24 mouse cellular contexts compared by ENCODE assay signal in genomic region chr6:89081624-89082300, GRCm38 (mm10).
DNase-seq lines count a peak whose midpoint lies in the region; ATAC-seq and TF ChIP-seq lines count a peak whose summit lies in the region.
"Had no signal": no experiment of that assay in that cellular context is flagged by ENCODE, and none has a peak within 500 bp of the region (broad histone marks: within the 10 kb centered on the region; RNA-seq: fewer than 3 reads in every experiment).

No protein-coding gene starts in this region.

- intact Hi-C loops in left cerebral cortex, postnatal 14 days (cut with DNase I) = no loop called here

- H3K9me3 ChIP-seq in lung, postnatal 0 days (ENCODE audit: low read length) = no peaks in the 10 kb centered on the region
- H3K9me3 ChIP-seq: forebrain, embryonic 15.5 days; G1E; heart, embryonic 10.5 days; heart, embryonic 13.5 days had no signal

- H3K27me3 ChIP-seq in lung, postnatal 0 days (replicated peaks; ENCODE audit: insufficient read depth, low read length) = no peaks in the 10 kb centered on the region
- H3K27me3 ChIP-seq: forebrain, embryonic 15.5 days; heart, embryonic 13.5 days had no signal

- 52% methylated on average over 6 of the region's 6 CpGs for WGBS in lung, postnatal 0 days

- H3K4me3 ChIP-seq in lung, postnatal 0 days (ENCODE audit: low read depth, low read length) = no peak overlapping the region
- H3K4me3 ChIP-seq: forebrain, embryonic 15.5 days; heart, adult 2 months; heart, embryonic 10.5 days; heart, embryonic 13.5 days had no signal

- H3K4me1 ChIP-seq in lung, postnatal 0 days (ENCODE audit: insufficient read depth, low read depth, low read length) = no peaks in the 10 kb centered on the region
- H3K4me1 ChIP-seq: forebrain, embryonic 15.5 days; heart, embryonic 10.5 days; heart, embryonic 13.5 days had no signal

- peak; percentile 79 for TF ChIP-seq EP300 in lung, postnatal 0 days (IDR thresholded peaks at IDR 0.05)

- H3K36me3 ChIP-seq in lung, postnatal 0 days (ENCODE audit: insufficient read depth, low read length) = no peaks in the 10 kb centered on the region
- H3K36me3 ChIP-seq: forebrain, embryonic 15.5 days; G1E; heart, embryonic 10.5 days; heart, embryonic 13.5 days had no signal

- 0 out of 2 replicates have a peak, but pooled peaks have one; percentile 5 for TF ChIP-seq CTCF in lung, postnatal 0 days (IDR thresholded peaks at IDR 0.05)

- H3K9ac ChIP-seq in lung, postnatal 0 days (replicated peaks; ENCODE audit: low read depth) = no peak overlapping the region
- H3K9ac ChIP-seq: forebrain, embryonic 15.5 days; heart, embryonic 13.5 days; hindbrain, embryonic 14.5 days had no signal

- peak; percentile 77 for ATAC-seq in lung, postnatal 0 days
- ATAC-seq: forebrain, embryonic 15.5 days; hindbrain, postnatal 0 days; Patski had no signal

- no peak overlapping the region for H3K4me2 ChIP-seq in lung, postnatal 0 days (replicated peaks; ENCODE audit: low read depth, low read length)
- H3K4me2 ChIP-seq: forebrain, embryonic 15.5 days; heart, embryonic 13.5 days; hindbrain, embryonic 14.5 days had no signal

- H3K27ac ChIP-seq in lung, postnatal 0 days (ENCODE audit: low read length) = no peak overlapping the region
- H3K27ac ChIP-seq: forebrain, embryonic 15.5 days; heart, adult 2 months; heart, embryonic 10.5 days; heart, embryonic 13.5 days; hindbrain, embryonic 14.5 days; hindbrain, postnatal 0 days had no signal

- DNase-seq in lung, adult 18-20 months = peak; percentile 47 to 74
- peak; percentile 16 for DNase-seq in lung, postnatal 0 days (ENCODE audit: low spot score)
- DNase-seq in lung, postnatal 25 days (ENCODE audit: low spot score) = peak; percentile 69
- no peak for DNase-seq in left cerebral cortex, postnatal 14 days (ENCODE audit: low spot score in 2 of 2)
- no peak for DNase-seq in testis, postnatal 10 days (ENCODE audit: low spot score)
- DNase-seq in gastrocnemius, adult 8-10 months (ENCODE audit: low spot score in 2 of 2) = no peak
- DNase-seq: adrenal gland, postnatal 10 days; adrenal gland, postnatal 36 days; B cell, adult 2 months; cerebellum, adult 18-20 months; cerebellum, adult 9-10 months; cerebellum, postnatal 14 days; gastrocnemius, postnatal 10 days; gastrocnemius, postnatal 36 days; heart, adult 2 months; heart, postnatal 14 days; heart, postnatal 4 days had no signal

Comparison
In these comparisons a context has a peak if more than half of its experiments do, and no peak if none do; other contexts are left out.
1. DNase-seq: peak in lung, adult 18-20 months (2 of 2), lung, postnatal 0 days (single experiment) and lung, postnatal 25 days (single experiment); none in left cerebral cortex, postnatal 14 days (0 of 2), testis, postnatal 10 days (single experiment) and gastrocnemius, adult 8-10 months (0 of 2).